Mouse (Mus musculus) WW6 (cell line): ENCODE results near the gene C8g.

Experiments used
- DNase-seq: peaks from one replicate; pipeline ENCODE4 v3.0.0-alpha.2; 2013; ENCODE audit warnings: low read depth, low spot score

C8g gene

DNA sequence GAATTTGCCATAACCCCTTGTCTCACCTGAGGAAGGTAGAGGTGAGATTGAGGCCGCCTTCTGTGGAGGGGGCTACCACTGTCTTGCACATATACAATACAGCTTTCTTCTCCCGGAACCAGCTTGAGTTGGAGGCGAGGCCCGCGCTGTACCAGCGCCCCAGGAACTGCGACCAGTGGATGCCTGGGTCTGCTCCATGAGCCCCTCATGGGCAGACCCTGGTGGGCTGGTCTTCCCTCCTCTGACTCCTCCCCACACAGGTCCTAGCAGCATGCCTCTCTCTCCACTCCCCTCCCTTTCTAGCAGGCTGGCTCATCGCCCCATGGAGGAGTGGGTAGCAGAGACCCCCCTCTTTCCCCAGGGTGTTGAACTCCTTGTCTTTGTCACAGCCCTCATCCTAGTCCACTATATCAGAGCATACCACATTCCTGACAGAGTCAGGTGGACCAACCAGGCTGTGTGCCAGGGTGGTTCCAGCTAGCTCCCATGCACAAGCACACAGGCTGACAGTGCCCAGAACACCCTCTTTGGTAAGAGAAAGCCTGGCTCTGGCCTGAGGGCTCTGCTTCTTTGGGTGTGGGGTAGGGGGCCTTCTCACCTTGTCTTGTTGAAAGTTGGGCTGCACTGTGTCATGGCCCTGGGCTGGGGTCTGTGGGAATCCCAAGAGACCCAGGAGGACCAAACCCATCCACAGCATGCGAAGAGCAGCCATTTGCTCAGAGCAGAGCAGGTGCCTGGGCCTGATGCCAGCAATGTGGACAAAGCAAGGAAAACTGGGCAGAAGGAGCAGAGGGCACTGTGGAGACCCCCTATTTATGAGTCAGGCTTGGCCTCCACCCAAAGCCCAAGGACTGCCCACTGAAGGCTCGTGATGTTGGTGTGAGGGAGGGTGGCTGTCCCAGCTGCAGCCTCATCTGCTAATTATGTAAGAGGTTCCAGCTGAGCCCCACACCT is 32.3 kb downstream of the C8g start:
- DNase-seq: no peak

DNA sequence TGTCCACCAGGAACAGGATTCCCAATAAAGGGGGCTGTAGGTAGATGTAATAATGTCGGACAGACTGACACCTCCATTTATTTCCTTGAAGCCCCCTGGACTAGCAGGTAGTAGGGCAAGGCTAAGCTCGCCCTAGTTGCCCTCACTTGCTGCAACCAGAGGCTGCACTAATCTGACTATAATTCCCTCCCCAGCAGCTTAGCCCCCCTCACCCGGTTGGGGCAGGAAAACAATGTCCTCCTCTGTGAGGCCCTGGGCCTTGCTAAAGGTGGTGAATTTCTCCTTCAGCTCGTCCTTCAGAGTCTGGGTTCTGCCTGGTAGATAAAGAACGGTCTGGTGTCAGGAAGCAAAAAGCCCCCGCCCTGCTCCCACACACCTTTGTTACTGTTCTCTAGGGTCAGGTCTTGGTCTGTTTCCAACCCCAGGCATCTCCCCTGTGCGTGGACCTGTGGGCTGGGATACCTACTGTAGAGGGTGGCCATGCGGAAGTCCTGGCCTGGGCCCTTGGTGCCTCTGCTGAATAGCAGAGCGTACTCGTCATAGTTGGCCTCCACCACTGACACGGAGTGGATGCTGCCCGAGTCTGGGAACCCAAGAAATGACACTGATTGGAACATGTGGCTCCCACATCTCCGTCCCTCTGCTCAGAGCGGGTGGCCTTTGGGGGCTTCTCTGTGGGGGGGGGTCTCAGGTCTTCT is 33.8 kb downstream of the C8g start:
- no peak for DNase-seq

DNA sequence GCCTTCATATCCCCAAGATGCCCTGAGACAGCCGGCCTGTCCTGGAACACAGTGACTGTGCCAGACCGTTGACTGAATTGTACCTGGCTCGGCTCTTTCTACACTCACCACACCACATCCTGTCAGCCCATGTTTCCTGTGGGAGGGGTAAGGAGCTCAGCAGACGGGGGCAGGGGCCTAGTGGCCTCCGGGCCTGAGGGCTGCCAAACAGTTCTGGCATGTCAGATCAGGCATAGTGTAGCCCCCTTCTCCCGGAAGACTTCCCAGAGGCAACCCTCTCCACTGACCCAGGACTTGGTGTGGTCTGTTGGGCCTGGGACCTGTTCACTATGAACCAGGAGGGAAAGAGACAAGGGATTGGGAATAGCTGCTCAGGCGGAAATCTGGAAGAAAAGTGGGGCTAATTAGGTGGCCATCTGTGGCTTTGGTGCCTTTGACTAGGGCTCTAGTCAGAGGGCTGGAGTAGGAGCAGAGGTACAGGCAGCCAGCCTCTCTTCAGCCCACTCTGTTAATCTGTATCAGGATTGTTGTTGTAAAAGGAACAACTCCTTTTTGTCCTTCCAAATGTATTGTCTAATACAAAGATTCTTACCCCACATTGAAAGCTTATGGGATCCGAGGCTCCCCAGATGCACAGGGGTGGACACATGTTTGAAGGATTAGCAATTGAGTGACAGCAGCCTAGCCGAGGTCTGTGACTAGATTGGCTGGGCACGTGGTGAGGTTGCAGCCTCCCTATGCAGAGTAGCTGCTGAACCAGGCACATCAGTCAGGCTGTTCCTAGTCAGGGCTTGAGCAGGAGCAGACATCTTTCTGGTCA is 35.5 kb downstream of the C8g start:
- no peak for DNase-seq

DNA sequence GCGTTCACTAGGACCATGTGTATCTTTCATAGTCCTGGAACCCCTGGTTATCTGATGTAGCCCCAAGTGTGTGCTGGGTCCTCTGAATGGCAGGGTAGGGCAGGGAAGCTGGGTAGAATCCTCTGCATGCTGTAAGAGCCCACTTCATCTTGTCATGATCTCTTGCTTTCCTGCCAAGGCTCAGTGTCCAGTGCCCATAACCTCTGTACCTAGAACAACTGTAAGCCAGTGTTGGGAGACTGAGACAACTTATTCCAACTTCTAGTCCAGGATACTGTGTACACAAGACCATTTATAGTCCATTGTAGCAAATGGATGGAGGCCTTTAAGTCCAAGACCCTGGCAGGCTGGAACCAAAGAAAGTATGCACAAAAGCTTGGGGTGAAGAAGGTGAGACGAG is 36.3 kb downstream of the C8g start:
- DNase-seq: no peak

DNA sequence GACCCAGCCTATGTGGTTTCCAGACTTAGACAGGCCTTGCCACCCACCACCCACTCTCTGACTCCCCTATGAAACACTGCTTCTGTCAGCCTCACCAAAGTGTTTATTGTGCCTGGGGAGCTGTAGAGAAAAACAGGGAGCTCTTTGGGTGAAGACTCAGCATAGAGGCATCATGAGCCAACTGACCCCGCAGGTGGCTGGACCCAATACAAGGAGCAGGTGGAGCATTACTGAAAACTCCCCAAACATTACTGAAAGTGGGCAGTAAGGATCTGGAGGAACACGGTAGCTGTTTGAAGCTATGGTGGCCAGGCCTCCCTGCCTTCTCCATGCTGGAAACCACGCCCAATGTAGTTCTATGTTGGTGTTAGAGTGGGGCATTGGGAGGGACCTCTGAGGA is 37.9 kb downstream of the C8g start:
- DNase-seq: no peak

DNA sequence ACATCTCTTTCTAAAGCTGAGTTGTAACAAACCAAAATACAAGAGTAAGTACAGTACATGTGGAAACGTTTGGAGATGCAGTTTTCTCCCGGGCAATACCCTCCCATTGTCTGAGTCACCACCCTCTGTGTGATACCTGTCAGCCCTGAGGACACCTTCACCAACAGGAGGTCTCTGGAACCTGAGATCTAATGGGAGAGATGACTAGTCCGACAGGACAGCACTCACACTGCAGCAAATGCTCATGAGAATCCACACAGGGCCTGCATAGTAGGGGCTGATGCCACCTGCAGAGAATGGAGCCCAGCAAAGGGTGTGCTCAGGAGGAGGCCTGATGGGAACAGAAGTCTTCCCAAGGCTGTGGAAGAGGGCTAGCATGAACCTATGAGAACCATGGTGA is 40.1 kb downstream of the C8g start:
- no peak for DNase-seq

DNA sequence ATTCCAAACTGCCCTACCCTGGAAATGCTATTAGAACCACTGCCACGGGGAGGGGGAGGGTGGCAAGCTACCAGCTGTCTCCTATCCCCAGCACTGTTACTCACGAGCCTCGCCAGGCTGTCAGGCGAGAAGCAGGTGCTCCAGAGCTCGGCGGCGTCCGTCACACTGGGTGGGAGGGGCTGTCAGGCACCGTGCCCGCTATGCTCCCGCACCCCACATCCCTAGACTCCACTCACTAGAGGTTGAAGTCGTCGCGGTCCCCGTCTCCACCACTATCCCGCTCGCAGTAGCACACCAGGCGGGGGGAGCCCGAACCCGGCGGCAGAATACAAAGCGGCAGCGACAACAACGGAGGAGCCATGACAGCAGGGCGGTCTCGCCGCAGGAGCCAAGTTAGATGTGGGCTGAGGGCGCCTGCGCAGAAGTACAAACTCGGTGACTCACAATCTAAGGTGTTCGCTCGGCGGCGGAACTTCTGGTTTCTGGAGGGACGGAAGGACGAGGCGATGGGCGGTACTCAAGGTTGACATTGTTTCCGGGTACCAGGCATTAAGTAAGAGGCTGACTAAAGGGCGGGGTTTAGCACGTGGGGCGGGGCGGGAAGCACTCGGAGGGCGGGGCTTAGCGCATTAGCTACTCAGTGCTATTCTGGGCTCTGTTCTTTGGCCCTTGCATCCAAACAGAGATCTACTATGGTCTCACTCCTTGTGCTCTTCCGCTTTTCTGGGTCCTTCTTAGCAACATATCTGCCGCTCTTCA is 40.8 kb downstream of the C8g start, which contains the start of gene Paxx:
TSS of gene Paxx (minus strand) at position 544 of the 759 bp plus-strand sequence.
- DNase-seq: peak; percentile 86

DNA sequence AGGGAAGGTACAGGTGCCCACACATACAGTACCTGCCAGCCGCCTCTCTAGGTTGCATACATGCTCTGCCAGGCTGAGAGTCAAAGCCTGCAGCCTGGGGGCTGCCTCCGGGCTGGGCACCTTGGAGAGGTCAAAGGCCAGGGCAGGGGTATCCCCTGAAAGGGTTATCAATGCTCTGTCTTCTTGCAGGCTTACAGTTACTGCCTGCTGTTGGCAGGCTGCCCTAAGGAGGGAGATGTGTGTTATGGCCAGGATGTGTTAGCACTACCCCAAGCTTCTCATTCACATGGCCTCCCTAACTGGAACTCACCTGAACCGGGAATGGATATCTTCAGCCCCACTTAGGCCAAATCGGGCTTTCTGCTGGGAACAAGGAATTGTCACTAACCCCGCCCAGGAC is 41.4 kb downstream of the C8g start:
- DNase-seq: no peak

DNA sequence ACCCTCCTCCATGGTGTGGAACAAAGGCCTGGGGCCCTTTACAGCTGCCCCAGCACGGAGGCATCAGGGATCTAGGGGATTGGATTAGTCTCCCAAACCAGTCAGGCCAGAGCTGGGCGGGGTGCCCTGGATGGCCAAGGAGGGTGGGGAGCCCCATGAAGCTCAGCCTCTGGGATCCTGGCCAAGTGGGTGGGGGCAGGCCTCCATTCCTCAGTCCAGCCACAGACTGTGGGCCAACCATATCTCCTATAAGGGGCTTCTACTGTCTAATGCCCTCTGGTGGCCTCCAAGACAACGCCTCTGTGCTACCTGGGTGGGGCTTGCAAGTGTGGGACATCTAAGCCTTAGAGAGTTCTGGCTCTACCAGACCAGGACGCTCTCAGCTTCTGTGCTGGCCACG is 42.6 kb downstream of the C8g start:
- no peak for DNase-seq

DNA sequence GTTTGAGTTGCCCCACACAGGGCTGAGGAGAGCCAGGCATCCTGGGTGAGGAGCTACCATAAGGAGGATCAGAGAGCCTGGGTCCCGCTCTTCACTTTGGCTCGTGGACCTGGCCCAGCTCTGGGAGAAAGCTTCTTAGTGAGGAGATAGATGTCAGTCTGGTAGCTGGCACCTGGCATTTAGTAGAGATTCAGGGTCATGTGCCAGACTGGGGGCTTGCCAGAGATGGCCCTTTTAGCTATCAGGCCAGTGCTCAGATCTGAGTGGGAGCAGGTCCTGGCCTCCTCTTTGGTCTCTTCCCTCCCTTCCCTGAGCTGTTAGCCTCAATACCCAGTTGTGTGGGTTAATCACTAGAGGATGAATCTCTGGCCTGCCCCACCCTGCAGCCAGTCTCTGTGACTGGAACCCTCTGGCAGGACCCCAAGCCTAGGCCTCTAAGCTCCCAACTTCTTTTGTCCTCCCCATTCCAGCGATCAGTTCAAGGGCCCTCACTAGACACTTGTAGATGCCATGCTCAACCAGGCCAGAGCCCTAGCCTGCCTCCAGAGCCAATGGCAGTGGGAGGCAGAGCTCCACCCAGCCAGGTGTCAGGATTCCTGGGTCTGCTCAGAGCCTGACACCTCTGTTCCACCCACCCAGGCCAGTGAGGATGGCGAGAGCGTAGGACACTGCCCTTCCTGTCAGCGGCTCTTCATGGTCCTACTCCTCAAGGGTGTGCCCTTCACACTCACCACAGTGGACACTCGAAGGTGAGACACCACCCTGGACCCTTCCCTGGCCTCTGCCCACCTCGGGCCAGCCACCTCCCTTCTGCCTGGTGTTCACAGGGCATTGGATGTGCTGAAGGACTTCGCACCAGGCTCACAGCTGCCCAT is 44.3 kb downstream of the C8g start:
- no peak for DNase-seq

DNA sequence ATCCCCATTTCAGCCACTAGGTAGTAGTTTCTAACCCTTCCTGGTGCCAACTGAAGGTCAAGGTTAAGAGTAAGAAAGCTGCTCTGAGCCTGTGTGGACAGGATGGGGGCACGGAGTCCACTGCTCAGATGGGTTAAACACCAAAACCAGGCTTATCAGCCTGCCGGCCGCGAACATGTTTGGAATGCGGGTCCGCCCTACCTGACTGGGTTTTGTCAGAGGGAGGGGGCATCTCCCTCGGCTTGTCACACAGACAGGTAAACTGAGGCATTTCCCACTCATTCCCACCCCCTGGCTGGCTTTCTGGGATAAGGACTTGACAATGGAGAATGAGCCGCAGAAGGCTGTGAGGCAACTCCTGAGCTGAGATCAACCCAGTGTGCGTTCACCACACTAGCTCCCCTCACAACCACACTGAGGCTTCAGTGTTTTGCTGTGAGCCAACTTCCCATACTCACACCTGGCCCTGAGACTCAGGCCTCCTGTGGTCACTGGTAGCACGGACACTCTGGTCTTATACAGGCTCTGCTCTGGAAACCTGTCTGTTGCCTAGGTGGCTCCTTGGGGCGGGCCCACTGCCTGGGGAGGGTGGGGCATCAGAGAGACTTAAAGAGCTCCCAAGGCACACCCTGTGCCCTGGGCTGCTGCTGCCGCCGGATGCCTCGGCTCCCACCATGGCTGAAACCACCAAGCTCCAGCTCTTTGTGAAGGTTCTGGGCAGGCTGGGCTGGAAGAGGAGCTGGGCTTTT is 45.1 kb downstream of the C8g start, which contains the start of gene Clic3:
TSS of gene Clic3 (plus strand) at position 634 of the 749 bp plus-strand sequence.
- DNase-seq: no peak

DNA sequence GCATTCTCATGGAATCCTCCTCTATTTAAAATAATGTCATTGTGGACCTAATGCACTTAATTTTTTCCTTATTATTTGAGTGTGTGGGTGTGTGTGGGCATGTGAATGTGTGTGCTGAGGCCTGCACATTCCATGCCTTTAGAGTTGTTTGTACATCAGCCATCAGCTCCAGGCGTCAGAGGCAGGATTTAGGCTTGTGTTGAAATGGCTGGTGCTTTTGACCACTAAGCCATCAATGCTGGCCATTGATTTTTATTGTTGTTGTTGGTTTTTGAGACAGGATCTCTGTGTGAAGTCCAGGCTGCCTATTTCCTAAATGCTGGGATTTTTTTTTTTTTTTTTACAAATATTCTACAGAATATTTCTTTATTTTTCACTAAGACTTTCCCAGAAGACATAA is 48.6 kb downstream of the C8g start:
- no peak for DNase-seq

DNA sequence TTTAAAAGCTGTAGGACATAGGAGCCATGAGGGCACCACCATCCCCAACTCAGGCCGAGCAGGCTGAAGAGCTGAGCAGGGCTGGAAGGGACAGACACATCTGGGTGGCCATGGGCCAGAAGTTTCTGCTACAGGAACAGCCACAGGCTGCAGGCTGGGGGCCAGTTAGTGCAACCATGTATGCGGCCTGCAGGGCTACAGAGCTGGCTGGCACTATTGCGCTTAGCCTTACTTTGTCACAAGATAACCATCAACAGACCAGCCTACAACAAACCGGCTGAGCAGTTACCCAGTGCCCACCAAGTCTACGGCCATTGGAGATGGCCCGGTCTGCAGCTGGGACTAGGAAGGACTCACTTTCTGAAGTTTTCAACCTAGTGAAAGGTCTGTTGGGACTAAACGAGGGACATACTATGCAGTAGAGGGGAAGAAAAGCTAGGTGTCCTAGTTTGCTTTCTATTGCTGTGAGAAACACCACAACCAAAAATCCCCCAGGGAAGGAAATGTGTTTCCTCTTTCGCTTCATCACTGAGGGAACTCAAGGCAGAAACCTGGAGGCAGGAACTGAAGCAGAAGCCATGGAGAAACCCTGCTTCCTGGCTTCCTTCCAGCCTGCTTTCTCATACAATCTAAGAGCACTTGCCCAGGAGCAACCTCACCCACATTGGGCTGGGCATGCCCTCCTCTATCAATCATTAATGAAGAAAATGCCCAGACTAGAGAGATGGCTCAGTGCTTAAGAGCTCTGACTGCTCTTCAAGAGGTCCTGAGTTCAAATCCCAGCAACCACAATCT is 50.5 kb downstream of the C8g start:
- no peak for DNase-seq
